Mouse (Mus musculus) CD4-positive, CD25-positive, alpha-beta regulatory T cell, adult 9 weeks (primary cell): ENCODE measurements around the gene Mrpl54. TPM values are rescaled to one million over a fixed set of nuclear protein-coding genes. Genes with fewer than 3 reads are reported as not detected.

Experiments
- polyA plus RNA-seq: library from polyadenylated mRNA; unstranded; fragments of 100-300 nt; shearing (Covaris generic); gene quantifications from one replicate; pipeline ENCODE4 v1.2.1, GENCODE M21; 2017

Mrpl54 gene
- polyA plus RNA-seq, result 139 TPM

DNA sequence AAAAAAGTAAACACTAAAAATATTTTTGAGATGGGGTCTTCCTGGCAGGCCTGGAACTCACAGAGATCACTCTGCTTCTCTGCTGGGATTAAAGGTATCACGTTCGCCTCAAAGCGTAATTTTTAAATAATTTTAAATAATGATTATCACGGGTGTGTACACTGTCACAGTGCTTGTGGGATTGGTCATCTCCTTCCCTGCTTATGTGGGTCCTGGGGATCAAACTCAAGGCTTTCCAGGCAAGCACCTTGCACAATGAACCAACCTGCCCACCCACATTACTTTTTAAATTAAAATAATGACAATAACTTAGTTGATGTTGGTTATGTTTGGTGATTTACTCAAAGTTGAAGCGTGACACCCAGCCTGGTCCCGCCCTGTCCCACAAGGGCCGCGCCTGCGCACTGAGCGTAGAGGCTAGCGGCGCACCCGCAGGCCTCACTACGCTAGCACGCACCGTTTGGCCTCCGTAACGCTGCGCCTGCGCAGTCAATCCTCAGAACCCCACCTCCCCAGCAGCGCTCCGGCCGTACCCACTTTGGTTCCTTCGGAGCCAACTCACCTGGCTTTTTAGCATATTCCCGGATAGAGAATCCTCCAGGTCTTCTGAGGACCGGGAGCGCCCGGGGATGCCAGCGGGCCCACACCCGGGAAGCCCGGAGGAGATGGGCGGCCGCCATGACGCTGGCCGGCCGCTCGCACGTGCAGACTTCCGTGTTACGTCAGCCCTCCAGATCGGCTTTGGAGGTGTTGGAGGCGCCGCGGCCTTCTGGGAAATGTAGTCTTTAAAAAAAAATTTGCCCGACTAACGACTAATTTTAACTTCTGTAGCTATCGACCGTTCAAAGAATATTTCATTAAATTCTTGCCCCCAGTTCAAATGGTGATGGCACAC is at the start of gene Mrpl54, which contains the start of gene Apba3:
Gene Mrpl54 (minus strand): TSS at position 724 of the 895 bp plus-strand sequence.
Gene Apba3 (plus strand): TSS at position 750 of the 895 bp plus-strand sequence.

DNA sequence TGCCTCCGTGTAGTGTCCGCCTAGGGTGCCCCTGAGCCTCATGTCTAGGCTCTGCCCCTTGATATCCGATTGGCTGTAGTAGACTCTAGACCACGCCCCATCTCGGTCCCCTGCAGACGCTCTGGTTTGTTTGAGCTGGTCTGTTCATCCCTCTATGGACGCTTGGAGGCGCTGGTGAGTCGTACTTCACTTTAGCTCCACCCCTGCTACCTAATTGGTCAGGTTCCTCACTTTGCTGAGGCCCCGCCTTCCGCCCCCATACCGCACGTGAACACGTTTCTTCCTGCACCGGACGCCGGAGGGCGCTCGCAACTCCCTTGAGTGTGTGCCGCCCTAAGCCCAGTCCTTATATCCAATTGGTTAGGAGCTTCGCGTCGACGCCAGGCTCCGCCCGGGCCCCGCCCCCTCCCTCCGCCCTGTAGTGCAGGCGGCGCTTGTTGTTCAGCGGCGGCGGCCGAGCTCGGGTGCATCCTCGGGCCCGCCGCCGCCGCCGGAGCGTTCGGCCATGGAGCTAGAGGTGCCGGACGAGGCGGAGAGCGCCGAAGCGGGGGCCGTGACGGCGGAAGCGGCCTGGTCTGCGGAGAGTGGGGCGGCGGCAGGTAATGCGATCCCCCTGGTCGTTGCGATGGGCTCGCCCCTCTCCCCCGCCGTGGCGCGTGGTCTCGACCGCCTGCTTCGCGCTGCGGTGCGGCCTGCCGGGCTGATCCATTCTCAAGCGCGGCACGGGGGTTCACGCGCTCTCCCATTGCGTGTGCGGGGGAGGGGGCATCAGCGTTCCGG is 26.0 kb upstream of the Mrpl54 start, which contains the start of gene Pip5k1c:
Gene Pip5k1c (plus strand): TSS at position 410 of the 780 bp plus-strand sequence.

DNA sequence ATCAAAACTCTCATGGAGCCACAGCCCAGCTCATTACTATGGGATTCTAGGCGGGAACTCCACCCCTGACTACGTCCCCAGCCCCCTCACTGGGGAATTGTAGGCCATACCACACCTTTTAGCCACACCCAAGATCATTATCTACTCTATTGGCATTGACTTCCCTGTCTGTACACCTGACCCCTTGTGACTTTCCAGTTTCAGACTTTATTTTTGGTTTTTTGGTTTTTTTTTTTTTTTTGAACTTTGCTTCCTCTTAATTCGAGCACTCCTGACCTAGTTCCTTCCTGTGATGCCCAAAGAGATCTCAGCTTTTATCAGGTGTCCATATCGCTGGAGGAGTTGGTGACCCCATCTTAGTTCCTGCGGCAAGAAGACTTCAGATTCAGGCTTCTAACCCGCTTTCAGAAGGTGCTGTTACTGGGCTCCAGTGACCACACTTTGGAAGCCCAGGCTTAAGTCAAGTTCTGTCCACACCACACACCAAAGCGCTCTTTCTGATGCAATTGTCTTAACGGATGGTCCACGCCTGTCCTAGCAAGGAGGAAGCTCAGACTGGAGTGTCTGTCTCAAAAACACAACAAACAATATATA is 24.9 kb upstream of the Mrpl54 start, which contains the start of gene Tjp3:
Gene Tjp3 (minus strand): TSS at position 71 of the 594 bp plus-strand sequence.

DNA sequence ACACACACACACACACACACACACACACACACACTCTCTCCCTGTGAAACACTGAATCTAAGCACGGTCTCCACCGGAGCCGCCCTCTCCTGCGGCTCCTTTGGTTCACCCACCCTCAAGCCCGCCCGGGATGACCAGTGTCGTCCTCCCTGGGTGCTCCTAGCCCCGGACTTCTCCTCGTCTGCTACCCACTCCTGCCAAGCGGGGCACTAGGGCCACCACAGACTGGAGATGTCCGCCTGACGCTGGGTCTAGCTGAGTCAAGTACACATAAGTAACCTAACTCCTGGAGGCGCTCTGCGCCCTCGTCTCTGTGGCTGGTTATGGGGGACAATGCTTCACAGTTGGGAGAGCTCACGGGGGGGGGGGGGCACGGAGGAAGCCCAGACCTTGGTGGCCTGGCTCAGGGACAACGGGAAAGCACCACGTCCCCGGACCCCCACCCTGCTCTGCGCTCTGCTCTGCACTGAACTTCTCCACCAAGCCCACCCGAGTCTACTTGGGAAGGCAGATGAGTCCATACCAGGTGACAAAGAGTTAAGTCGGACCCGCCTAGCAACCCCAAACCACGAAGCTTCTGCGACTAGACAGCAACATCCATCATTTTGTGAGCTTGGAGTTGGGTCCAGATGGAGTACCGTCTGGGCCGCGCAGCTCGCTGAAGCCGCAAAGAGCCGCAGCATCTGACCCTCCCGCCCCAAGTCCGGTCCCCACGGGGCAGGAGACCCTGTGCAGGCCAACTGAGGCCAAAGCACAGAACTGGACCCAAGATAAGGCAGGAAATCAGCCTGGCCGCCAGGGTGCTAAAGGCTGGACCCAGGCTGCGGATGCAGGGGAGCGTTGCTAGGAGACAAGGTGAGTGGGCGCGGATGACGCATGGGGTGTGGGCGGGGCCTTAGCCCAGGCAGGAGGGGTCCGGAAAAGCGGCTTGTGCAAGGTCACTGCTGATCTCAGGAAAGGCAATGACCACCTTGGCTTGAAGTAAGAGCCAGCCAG is 14.0 kb downstream of the Mrpl54 start, which contains the start of gene Matk:
Gene Matk (plus strand): TSS at position 512 of the 996 bp plus-strand sequence.

DNA sequence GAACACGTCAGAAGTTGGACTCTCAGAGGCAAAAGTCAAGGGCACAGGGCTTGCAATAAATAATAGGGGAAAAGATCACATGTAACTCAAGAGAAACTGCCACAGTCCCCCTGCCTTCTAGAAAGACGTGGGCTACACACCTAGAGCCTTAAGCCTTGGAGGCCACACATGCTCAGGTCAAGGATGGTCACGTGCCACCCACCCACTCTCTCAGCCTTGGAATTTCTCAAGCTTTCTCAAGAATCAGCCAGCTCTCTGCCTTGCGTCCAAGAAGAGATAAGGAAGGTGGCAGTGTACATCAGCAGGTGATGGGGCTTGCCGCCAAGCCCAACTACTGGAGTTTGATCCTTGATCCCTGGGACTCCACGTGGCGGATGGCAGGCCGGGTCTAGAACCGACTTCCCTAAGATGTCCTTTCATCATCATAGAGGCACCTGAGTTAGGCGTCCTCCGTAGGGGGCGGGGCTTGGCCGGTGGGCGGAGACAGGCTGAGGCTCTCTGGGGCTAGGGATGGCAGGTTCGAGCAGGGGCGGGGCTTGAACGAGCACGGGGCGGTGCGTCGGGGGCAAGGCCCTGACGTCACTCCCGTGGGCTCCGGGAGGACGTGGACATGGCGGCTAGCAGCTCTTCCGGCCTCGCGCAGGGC is 34.0 kb downstream of the Mrpl54 start, which contains the start of gene Zfr2:
Gene Zfr2 (plus strand): TSS at position 576 of the 646 bp plus-strand sequence.

DNA sequence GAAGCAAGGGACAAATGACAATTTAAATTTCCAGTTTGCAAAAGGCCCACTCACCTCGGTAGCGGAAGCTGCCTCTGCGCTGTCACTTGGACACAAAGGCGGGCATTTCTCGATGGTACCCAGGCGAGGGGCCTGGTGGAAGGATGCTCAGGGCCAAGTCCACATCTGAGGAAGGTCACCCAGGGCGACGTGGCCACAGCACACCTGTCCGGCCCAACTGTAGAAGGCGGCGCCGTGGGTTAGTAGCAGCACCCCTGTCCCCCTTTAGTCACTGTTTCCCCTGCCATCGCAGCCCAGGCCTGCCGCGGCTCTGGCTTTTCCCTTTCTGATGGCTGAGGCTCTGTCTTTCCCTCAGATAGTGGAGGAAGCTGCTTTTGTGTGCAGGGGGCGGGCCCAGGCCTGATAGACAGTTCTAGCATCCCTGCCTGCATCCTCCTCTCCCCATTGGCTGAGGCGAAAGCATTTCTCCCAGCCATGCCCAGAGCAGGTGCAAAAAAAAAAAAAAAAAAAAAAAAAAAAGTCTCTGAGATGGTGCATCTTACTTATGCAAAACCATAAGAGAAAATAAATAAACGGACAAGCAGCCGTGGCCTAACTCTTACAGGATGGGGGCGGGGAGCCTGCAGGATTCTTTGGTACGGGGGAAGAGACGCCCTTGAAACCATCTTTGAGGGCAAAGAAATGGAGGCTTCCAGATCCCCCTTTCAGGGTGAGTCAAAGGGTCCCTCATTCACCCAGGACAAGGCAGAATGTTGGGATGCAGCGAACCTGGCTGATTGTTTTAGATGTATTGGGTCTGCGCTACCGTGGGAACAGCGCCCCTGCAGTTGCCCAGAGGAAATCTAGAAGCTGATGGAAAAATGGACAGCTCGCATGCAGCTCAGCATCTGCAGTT is 36.0 kb downstream of the Mrpl54 start, which contains the start of gene Atcay:
Gene Atcay (minus strand): TSS at position 396 of the 895 bp plus-strand sequence.

Other genes with a start within 250 kb of the Mrpl54 start
- not detected for gene Diras1, start 241.3 kb downstream of the Mrpl54 start, polyA plus RNA-seq
- gene Slc39a3, start 229.5 kb downstream of the Mrpl54 start, polyA plus RNA-seq, result 11.8 TPM
- 113 TPM for gene Sgta, start 206.8 kb downstream of the Mrpl54 start, polyA plus RNA-seq
- gene Thop1, start 196.9 kb downstream of the Mrpl54 start, polyA plus RNA-seq, result 8.0 TPM
- 0.25 TPM for gene Creb3l3, start 168.1 kb downstream of the Mrpl54 start, polyA plus RNA-seq
- 31.9 TPM for gene Map2k2, start 161.0 kb downstream of the Mrpl54 start, polyA plus RNA-seq
- 18.9 TPM for gene Zbtb7a, start 131.7 kb downstream of the Mrpl54 start, polyA plus RNA-seq
- 32.1 TPM for gene Pias4, start 99.0 kb downstream of the Mrpl54 start, polyA plus RNA-seq
- gene Eef2, start 90.3 kb downstream of the Mrpl54 start, polyA plus RNA-seq, result 984 TPM
- gene Dapk3, start 83.9 kb downstream of the Mrpl54 start, polyA plus RNA-seq, result 12.1 TPM
- gene 4930442H23Rik, start 83.1 kb downstream of the Mrpl54 start, polyA plus RNA-seq, result not detected
- 0.37 TPM for gene Nmrk2, start 64.9 kb downstream of the Mrpl54 start, polyA plus RNA-seq
- 9.0 TPM for gene Atcay, start 36.1 kb downstream of the Mrpl54 start, polyA plus RNA-seq
- 3.7 TPM for gene Zfr2, start 33.8 kb downstream of the Mrpl54 start, polyA plus RNA-seq
- 134 TPM for gene Matk, start 14.0 kb downstream of the Mrpl54 start, polyA plus RNA-seq
- gene Apba3, start within 50 bp of the Mrpl54 start, polyA plus RNA-seq, result 38.6 TPM
- 8.3 TPM for gene Tjp3, start 24.6 kb upstream of the Mrpl54 start, polyA plus RNA-seq
- gene Pip5k1c, start 26.0 kb upstream of the Mrpl54 start, polyA plus RNA-seq, result 32.1 TPM
- gene Cactin, start 54.2 kb upstream of the Mrpl54 start, polyA plus RNA-seq, result 16.6 TPM
- 41.7 TPM for gene Tbxa2r, start 61.8 kb upstream of the Mrpl54 start, polyA plus RNA-seq
- not detected for gene Gipc3, start 76.3 kb upstream of the Mrpl54 start, polyA plus RNA-seq
- 28.8 TPM for gene Hmg20b, start 83.5 kb upstream of the Mrpl54 start, polyA plus RNA-seq
- 1.5 TPM for gene Mfsd12, start 90.6 kb upstream of the Mrpl54 start, polyA plus RNA-seq
- gene 4930404N11Rik, start 98.9 kb upstream of the Mrpl54 start, polyA plus RNA-seq, result 0.82 TPM
- 16.3 TPM for gene Fzr1, start 111.6 kb upstream of the Mrpl54 start, polyA plus RNA-seq
- gene Dohh, start 117.5 kb upstream of the Mrpl54 start, polyA plus RNA-seq, result 32.9 TPM
- gene Gm48551, start 117.5 kb upstream of the Mrpl54 start, polyA plus RNA-seq, result 3.4 TPM
- gene Gm48552, start 122.1 kb upstream of the Mrpl54 start, polyA plus RNA-seq, result 0.91 TPM
- 8.7 TPM for gene Smim24, start 126.1 kb upstream of the Mrpl54 start, polyA plus RNA-seq
- gene Nfic, start 188.7 kb upstream of the Mrpl54 start, polyA plus RNA-seq, result 23.6 TPM
- 0.17 TPM for gene Celf5, start 215.8 kb upstream of the Mrpl54 start, polyA plus RNA-seq
- gene Ncln, start 229.5 kb upstream of the Mrpl54 start, polyA plus RNA-seq, result 133 TPM
- gene S1pr4, start 233.2 kb upstream of the Mrpl54 start, polyA plus RNA-seq, result 96.9 TPM